Mouse (Mus musculus): Measurements from ENCODE around the gene Nub1. TPM values are rescaled to one million over a fixed set of nuclear protein-coding genes. Genes with fewer than 3 reads are reported as not detected.
A peak's percentile ranks its signal among the peaks of the same experiment; 100 is the strongest.

Gene Nub1
- polyA plus RNA-seq, 1 experiment from 2014 or later: 37.3 TPM

GRCm38 (mm10) chr5:24750321-24751304 lies 65.3 kb downstream of the Nub1 start:
- Histone ChIP-seq H3K4me3 (peak overlapping the region; percentile 56), H3K27ac (replicated peaks) (peak overlapping the region; percentile 56), H3K9ac (replicated peaks) (peak overlapping the region; percentile 71), H3K36me3 (no peaks in the 10 kb centered on the region), H3K27me3 (peaks cover 21% of the 10 kb centered on the region), H3K4me1 (peaks cover 23% of the 10 kb centered on the region), H3K4me2 (replicated peaks) (peak overlapping the region; percentile 92), H3K9me3 (no peaks in the 10 kb centered on the region)
- peak; percentile 75 for ATAC-seq (ENCODE audit: low FRiP score, low read depth)
- WGBS: 1% methylated on average over 56 of the region's 59 CpGs

- H3K9ac ChIP-seq (replicated peaks): peak overlapping the region; percentile 71
- no peaks in the 10 kb centered on the region for H3K36me3 ChIP-seq
- H3K4me2 ChIP-seq (replicated peaks): peak overlapping the region; percentile 92
- H3K9me3 ChIP-seq: no peaks in the 10 kb centered on the region
- peaks cover 23% of the 10 kb centered on the region for H3K4me1 ChIP-seq
- ATAC-seq (ENCODE audit: low FRiP score, low read depth): peak; percentile 31
- WGBS: 1% methylated on average over 25 of the region's 25 CpGs
- H3K4me3 ChIP-seq: peak overlapping the region; percentile 56
- peaks cover 19% of the 10 kb centered on the region for H3K27me3 ChIP-seq
- H3K27ac ChIP-seq (replicated peaks): peak overlapping the region; percentile 56
Measured at GRCm38 (mm10) chr5:24751305-24752174, 66.2 kb downstream of the Nub1 start.

GRCm38 (mm10) chr5:24752175-24752498 lies 66.8 kb downstream of the Nub1 start:
- no peak for ATAC-seq (ENCODE audit: low FRiP score, low read depth)
- Histone ChIP-seq H3K27ac (replicated peaks) (no peak overlapping the region), H3K27me3 (peaks cover 19% of the 10 kb centered on the region), H3K4me3 (no peak overlapping the region), H3K36me3 (no peaks in the 10 kb centered on the region), H3K9ac (replicated peaks) (no peak overlapping the region), H3K4me2 (replicated peaks) (peak overlapping the region; percentile 92), H3K9me3 (no peaks in the 10 kb centered on the region), H3K4me1 (peaks cover 23% of the 10 kb centered on the region)
- WGBS: 13% methylated on average over 2 of the region's 2 CpGs

DNA sequence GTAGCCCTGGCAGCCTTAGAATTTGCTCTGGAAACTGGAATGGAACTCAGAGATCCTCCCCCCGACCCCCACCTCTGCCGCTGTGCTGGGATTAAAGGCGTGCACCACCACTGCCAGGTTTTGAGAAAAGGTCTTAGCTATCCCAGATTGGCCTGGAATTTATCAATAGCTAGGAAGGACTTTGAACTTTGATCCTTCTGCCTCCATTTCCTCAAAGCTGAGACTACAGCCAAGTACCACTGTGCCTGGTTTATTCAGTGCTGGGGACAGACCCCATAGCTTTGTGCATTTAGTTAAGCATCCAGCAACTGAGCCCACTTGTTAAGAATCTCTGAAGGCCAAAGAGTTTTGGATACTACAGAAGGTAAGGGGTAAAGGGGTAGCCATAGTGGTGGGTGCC lies 71.6 kb downstream of the Nub1 start:
- Histone ChIP-seq H3K9me3 (no peaks in the 10 kb centered on the region), H3K4me3 (no peak overlapping the region), H3K36me3 (no peaks in the 10 kb centered on the region), H3K4me2 (replicated peaks) (no peak overlapping the region), H3K27ac (replicated peaks) (no peak overlapping the region), H3K4me1 (peaks cover 5% of the 10 kb centered on the region; the same call in 1 of the 2 replicates), H3K27me3 (peaks cover 13% of the 10 kb centered on the region; the same call in 1 of the 2 replicates), H3K9ac (replicated peaks) (no peak overlapping the region)
- ATAC-seq (ENCODE audit: low FRiP score, low read depth): no peak
- WGBS: 51% methylated on average over 3 of the region's 3 CpGs

- no peak for ATAC-seq (ENCODE audit: low FRiP score, low read depth)
- Histone ChIP-seq H3K4me3 (no peak within 1 kb of the TSS), H3K9ac (replicated peaks) (no peak within 1 kb of the TSS; the same call in 1 of the 2 replicates), H3K4me2 (replicated peaks) (no peak within 1 kb of the TSS), H3K9me3 (no peaks in the 10 kb centered on the region), H3K27ac (replicated peaks) (no peak within 1 kb of the TSS), H3K27me3 (peaks cover 4% of the 10 kb centered on the region; the same call in 1 of the 2 replicates), H3K4me1 (no peaks in the 10 kb centered on the region), H3K36me3 (no peaks in the 10 kb centered on the region)
- WGBS: 27% methylated on average over 18 of the region's 18 CpGs
Measured at GRCm38 (mm10) chr5:24757816-24758215, 72.5 kb downstream of the Nub1 start, which contains the start of gene Crygn. Gene Crygn (minus strand): TSS chr5:24758008.

Other genes with a start within 250 kb of the Nub1 start
- 102 and 116 TPM in 2 replicates for gene Fastk, start 240.2 kb upstream of the Nub1 start, polyA plus RNA-seq (2016; fragmentation: Nextera tagmentation; extraction: Ambion mirVana)
- 31.8 and 35.4 TPM in 2 replicates for gene Tmub1, start 237.7 kb upstream of the Nub1 start, polyA plus RNA-seq (2016; fragmentation: Nextera tagmentation; extraction: Ambion mirVana)
- gene Agap3, start 233.4 kb upstream of the Nub1 start, polyA plus RNA-seq (2016; fragmentation: Nextera tagmentation; extraction: Ambion mirVana): 60.4 and 64.6 TPM in 2 replicates
- gene Gbx1, start 158.3 kb upstream of the Nub1 start, polyA plus RNA-seq (2016; fragmentation: Nextera tagmentation; extraction: Ambion mirVana): 0.10 and 0.18 TPM in 2 replicates
- 0.16 and 0.19 TPM in 2 replicates for gene Asb10, start 144.6 kb upstream of the Nub1 start, polyA plus RNA-seq (2016; fragmentation: Nextera tagmentation; extraction: Ambion mirVana)
- gene 4931409K22Rik, start 128.7 kb upstream of the Nub1 start, polyA plus RNA-seq (2016; fragmentation: Nextera tagmentation; extraction: Ambion mirVana): 0.06 and 0.09 TPM in 2 replicates
- 126 TPM in 2 replicates for gene Abcf2, start 108.1 kb upstream of the Nub1 start, polyA plus RNA-seq (2016; fragmentation: Nextera tagmentation; extraction: Ambion mirVana)
- 18.3 and 22.1 TPM in 2 replicates for gene Chpf2, start 98.8 kb upstream of the Nub1 start, polyA plus RNA-seq (2016; fragmentation: Nextera tagmentation; extraction: Ambion mirVana)
- 108 and 120 TPM in 2 replicates for gene Smarcd3, start 61.1 kb upstream of the Nub1 start, polyA plus RNA-seq (2016; fragmentation: Nextera tagmentation; extraction: Ambion mirVana)
- 8.1 and 11.7 TPM in 2 replicates for gene Wdr86, start 45.2 kb downstream of the Nub1 start, polyA plus RNA-seq (2016; fragmentation: Nextera tagmentation; extraction: Ambion mirVana)
- gene Crygn, start 72.5 kb downstream of the Nub1 start, polyA plus RNA-seq (2016; fragmentation: Nextera tagmentation; extraction: Ambion mirVana): not detected in 2 replicates
- 181 and 189 TPM in 2 replicates for gene Rheb, start 157.1 kb downstream of the Nub1 start, polyA plus RNA-seq (2016; fragmentation: Nextera tagmentation; extraction: Ambion mirVana)

Data from midbrain, embryonic 12.5 days (tissue).